Mouse (Mus musculus) natural killer cell, adult 2 months (primary cell): ENCODE measurements around the gene Bean1.
"Not testable (repeated sequence)": the region's sequence is repeated elsewhere in the genome, so short reads cannot be mapped to it uniquely, and the experiment has no call there.

ENCODE experiments used
- DNase-seq, 2 experiments: peaks; one replicate each; pipeline ENCODE4 v3.0.0; 2022; ENCODE audit warnings: low spot score in 2 of 2

Gene Bean1

GRCm38 (mm10) chr8:104242038-104242644 is 71.9 kb downstream of the Bean1 start:
- no peak for DNase-seq

- no peak for DNase-seq
Measured at GRCm38 (mm10) chr8:104246621-104247020, 76.4 kb downstream of the Bean1 start.

- DNase-seq: peak; percentile 78 to 91
Measured at GRCm38 (mm10) chr8:104247054-104247907, 77.0 kb downstream of the Bean1 start.

GRCm38 (mm10) chr8:104247908-104248275 is 77.7 kb downstream of the Bean1 start:
- DNase-seq: peak in 1 of 2 experiments; percentile 54

- peak; percentile 71 to 80 for DNase-seq
Measured at GRCm38 (mm10) chr8:104248276-104248675, 78.0 kb downstream of the Bean1 start, which contains the start of gene Tk2. Gene Tk2 (minus strand): TSS chr8:104248558.

- DNase-seq: no peak
Measured at GRCm38 (mm10) chr8:104249442-104249996, 79.3 kb downstream of the Bean1 start.

- DNase-seq: peak; percentile 84 to 86
Measured at GRCm38 (mm10) chr8:104250439-104251367, 80.5 kb downstream of the Bean1 start, which contains the start of gene Cklf. Gene Cklf (plus strand): TSS chr8:104250861.

- DNase-seq: no peak
Measured at GRCm38 (mm10) chr8:104251461-104251860, 81.2 kb downstream of the Bean1 start.

- DNase-seq: peak; percentile 35 to 67
Measured at GRCm38 (mm10) chr8:104253016-104253415, 82.8 kb downstream of the Bean1 start.

GRCm38 (mm10) chr8:104261802-104262201 is 91.6 kb downstream of the Bean1 start:
- not testable (repeated sequence) for DNase-seq

- DNase-seq: not testable (repeated sequence)
Measured at GRCm38 (mm10) chr8:104264271-104264935, 94.2 kb downstream of the Bean1 start.

GRCm38 (mm10) chr8:104268368-104268767 is 98.1 kb downstream of the Bean1 start:
- DNase-seq: no peak
